Mouse (Mus musculus): Measurements from ENCODE around the gene Casp14. TPM values are rescaled to one million over a fixed set of nuclear protein-coding genes. Genes with fewer than 3 reads are reported as not detected.
"Not testable (repeated sequence)": the region's sequence is repeated elsewhere in the genome, so short reads cannot be mapped to it uniquely, and the experiment has no call there.

The Casp14 gene
- total and polyA plus RNA-seq, 3 experiments: not detected

DNA sequence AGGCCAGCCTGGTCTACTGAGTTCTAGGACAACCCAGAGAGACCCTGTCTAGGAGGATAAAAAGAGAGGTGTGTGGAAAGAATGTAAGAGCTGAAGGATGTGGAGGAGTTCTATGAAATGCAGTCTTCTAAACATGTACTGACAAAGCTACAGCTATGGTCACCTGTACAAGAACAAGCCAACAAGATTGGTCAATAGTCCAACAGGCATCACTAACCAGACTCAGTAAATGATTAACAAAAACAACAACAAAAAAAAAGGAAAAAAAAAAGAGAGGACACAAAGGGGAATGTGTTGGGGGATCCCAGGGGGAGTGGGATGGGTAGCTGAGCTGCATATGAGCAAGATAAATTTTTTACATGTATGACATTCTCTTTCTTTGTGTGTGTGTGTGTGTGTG is 7.4 kb downstream of the Casp14 start:
- Histone ChIP-seq H3K9ac (ENCODE audit: low read depth, low read length) (no peak overlapping the region), H3K4me1 (ENCODE audit: control insufficient read depth, insufficient read depth, low read length) (no peaks in the 10 kb centered on the region), H3K27ac (no peak overlapping the region), H3K79me2 (replicated peaks; ENCODE audit: control insufficient read depth, insufficient read depth, low read length) (no peaks in the 10 kb centered on the region), H3K27me3 (ENCODE audit: control insufficient read depth, insufficient read depth, low read length) (no peaks in the 10 kb centered on the region), H3K36me3 (ENCODE audit: control insufficient read depth, insufficient read depth, low read length) (no peaks in the 10 kb centered on the region), H3K4me3 (no peak overlapping the region)
- no peak for TF ChIP-seq EP300 (IDR thresholded peaks at IDR 0.05; ENCODE audit: insufficient read depth, low read depth, low read length)
- no peak for TF ChIP-seq CTCF (IDR thresholded peaks at IDR 0.05)
- no peak for TF ChIP-seq POLR2A (IDR thresholded peaks at IDR 0.05; ENCODE audit: insufficient read depth, low read depth, low read length)
- no peak for DNase-seq
- intact Hi-C loops (cut with DNase I): no loop called here

DNA sequence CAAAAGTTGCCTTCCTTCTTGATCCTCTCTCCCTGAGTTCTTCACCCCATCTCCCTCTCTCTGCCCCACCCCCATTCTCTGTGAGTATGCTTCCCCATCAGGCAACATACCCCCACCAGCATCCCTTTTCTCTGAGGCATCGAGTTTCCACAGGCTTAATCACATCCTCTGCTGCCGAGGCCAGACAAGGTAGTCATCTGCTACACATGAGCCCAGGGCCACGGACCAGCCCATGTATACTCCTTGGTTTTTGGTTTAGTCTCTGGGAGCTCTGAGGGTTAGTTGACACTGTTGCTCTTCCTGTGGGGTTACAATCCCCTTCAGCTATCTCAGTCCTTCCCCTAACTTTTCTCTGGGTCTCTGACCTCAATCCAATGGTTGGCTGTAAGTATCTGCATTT is 17.2 kb downstream of the Casp14 start:
- 43% methylated on average over 3 of the region's 3 CpGs for WGBS

DNA sequence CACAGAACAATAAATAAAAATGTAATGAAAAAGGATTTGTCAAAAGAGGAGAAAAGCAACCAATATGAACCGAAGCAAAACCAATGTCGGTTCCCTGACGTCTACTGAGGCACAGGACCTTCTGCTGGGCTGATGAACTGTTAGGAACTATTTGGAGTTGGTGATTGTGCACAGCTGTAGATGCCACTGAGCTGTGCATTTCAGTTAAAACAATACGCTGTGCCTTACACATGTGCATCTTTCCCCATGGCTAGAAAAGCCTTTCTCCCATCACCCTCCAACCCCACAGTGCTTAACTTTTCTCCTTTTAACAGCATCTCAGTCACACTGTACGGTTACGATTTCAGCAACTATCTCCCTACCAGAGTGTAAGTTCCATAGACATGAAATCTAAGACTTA is 28.1 kb downstream of the Casp14 start:
- intact Hi-C loops (cut with DNase I): no loop called here
- H3K79me2 ChIP-seq (replicated peaks; ENCODE audit: control insufficient read depth, insufficient read depth, low read length): no peaks in the 10 kb centered on the region
- DNase-seq: no peak
- whole genome bisulfite sequencing: 84% methylated on average over 6 of the region's 6 CpGs
- no peak overlapping the region for H3K27ac ChIP-seq
- H3K4me3 ChIP-seq: no peak overlapping the region
- H3K4me1 ChIP-seq (ENCODE audit: control insufficient read depth, insufficient read depth, low read length): no peaks in the 10 kb centered on the region
- no peak overlapping the region for H3K9ac ChIP-seq (ENCODE audit: low read depth, low read length)
- H3K27me3 ChIP-seq (ENCODE audit: control insufficient read depth, insufficient read depth, low read length): no peaks in the 10 kb centered on the region
- TF ChIP-seq EP300 (IDR thresholded peaks at IDR 0.05; ENCODE audit: insufficient read depth, low read depth, low read length) (no peak), POLR2A (IDR thresholded peaks at IDR 0.05; ENCODE audit: insufficient read depth, low read depth, low read length) (no peak), CTCF (IDR thresholded peaks at IDR 0.05) (no peak)
- no peaks in the 10 kb centered on the region for H3K36me3 ChIP-seq (ENCODE audit: control insufficient read depth, insufficient read depth, low read length)

More for the DNA sequence above, 17.2 kb downstream of the Casp14 start:
- H3K4me1 ChIP-seq (ENCODE audit: control insufficient read depth, insufficient read depth, low read length): no peaks in the 10 kb centered on the region
- intact Hi-C loops (cut with DNase I): no loop called here
- H3K27ac ChIP-seq: no peak overlapping the region
- no peaks in the 10 kb centered on the region for H3K36me3 ChIP-seq (ENCODE audit: control insufficient read depth, insufficient read depth, low read length)
- no peak for DNase-seq
- no peak overlapping the region for H3K9ac ChIP-seq (ENCODE audit: low read depth, low read length)
- H3K79me2 ChIP-seq (replicated peaks; ENCODE audit: control insufficient read depth, insufficient read depth, low read length): no peaks in the 10 kb centered on the region
- H3K4me3 ChIP-seq: no peak overlapping the region
- TF ChIP-seq CTCF (IDR thresholded peaks at IDR 0.05) (no peak), EP300 (IDR thresholded peaks at IDR 0.05; ENCODE audit: insufficient read depth, low read depth, low read length) (no peak), POLR2A (IDR thresholded peaks at IDR 0.05; ENCODE audit: insufficient read depth, low read depth, low read length) (no peak)
- no peaks in the 10 kb centered on the region for H3K27me3 ChIP-seq (ENCODE audit: control insufficient read depth, insufficient read depth, low read length)

DNA sequence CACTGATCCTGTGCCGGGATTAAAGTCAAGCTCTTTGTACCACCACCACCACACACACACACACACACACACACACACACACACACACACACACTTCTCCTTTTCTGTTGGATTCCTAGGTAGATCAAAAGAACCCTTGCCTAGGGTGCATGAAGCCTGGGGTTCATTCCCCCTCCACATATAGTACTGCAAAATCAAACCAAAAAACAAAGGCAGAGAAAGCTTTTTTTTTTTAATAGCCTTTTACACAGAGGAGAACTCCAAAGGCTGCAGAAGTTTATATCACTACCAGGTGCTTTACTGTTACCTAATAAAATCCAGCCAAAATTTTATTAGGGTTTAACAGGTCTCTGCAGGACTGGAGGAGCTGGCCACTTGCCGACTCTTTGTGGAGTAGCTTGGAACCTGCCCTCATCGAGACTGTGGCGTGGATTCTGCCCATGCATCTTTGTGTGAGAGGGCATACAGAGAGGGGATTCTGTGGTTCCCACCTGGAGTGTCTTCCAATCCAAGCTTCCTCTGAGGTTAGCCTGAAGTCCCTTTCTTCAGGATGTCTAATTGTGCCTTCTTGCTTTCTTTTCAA is 31.0 kb downstream of the Casp14 start:
- intact Hi-C loops (cut with DNase I): no loop called here
- Histone ChIP-seq H3K36me3 (ENCODE audit: control insufficient read depth, insufficient read depth, low read length) (no peaks in the 10 kb centered on the region), H3K27me3 (ENCODE audit: control insufficient read depth, insufficient read depth, low read length) (no peaks in the 10 kb centered on the region), H3K79me2 (replicated peaks; ENCODE audit: control insufficient read depth, insufficient read depth, low read length) (no peaks in the 10 kb centered on the region), H3K4me3 (no peak overlapping the region), H3K9ac (ENCODE audit: low read depth, low read length) (no peak overlapping the region), H3K27ac (no peak overlapping the region), H3K4me1 (ENCODE audit: control insufficient read depth, insufficient read depth, low read length) (no peaks in the 10 kb centered on the region)
- WGBS: 75% methylated on average over 4 of the region's 4 CpGs
- TF ChIP-seq EP300 (IDR thresholded peaks at IDR 0.05; ENCODE audit: insufficient read depth, low read depth, low read length) (no peak), CTCF (IDR thresholded peaks at IDR 0.05) (no peak), POLR2A (IDR thresholded peaks at IDR 0.05; ENCODE audit: insufficient read depth, low read depth, low read length) (no peak)
- no peak for DNase-seq

DNA sequence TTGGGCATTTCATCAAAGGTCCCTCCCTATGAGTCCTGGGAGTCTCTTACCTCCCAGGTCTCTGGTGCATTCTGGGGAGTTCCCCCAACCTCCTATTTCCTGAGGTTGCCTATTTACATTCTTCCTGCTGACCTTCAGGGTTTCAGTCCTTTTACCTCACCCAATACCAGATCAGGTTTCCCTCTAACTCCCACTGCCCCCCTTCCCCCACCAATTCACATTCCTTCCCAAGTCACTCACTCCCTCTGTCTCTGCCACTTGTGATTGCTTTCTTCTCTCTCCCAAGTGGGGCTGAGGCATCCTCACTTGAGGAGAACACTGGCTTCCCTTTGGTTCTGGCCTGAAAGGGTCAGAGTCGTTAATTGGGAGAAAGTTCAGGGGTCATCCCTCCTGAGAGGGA is 48.0 kb downstream of the Casp14 start:
- H3K27me3 ChIP-seq (ENCODE audit: control insufficient read depth, insufficient read depth, low read length); H3K27ac ChIP-seq; H3K4me1 ChIP-seq (ENCODE audit: control insufficient read depth, insufficient read depth, low read length); DNase-seq; H3K36me3 ChIP-seq (ENCODE audit: control insufficient read depth, insufficient read depth, low read length); H3K4me3 ChIP-seq; H3K9ac ChIP-seq (ENCODE audit: low read depth, low read length); intact Hi-C loops (cut with DNase I); H3K79me2 ChIP-seq (replicated peaks; ENCODE audit: control insufficient read depth, insufficient read depth, low read length): not testable (repeated sequence)
- 28% methylated on average over 1 of the region's 1 CpGs for WGBS

DNA sequence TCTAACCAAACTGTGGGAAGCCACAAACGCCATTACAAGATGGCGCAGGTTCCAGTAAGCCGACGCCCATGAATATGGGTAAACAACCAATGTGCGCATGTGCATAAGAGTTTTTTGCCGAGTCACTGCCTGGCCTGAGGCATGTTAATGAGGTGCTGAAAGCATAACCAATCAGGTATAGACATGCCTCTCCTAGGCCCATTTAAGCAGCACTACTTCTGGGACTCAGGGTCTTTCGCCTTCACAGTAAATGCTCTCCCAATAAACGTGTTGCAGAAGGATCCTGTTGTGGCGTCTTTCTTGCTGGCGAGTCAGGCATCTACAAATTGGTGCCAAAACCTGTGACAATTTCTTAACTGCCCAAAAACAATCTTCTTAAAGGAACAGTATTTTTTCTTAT is 51.4 kb downstream of the Casp14 start:
- H3K27me3 ChIP-seq (ENCODE audit: control insufficient read depth, insufficient read depth, low read length); H3K27ac ChIP-seq; DNase-seq; H3K79me2 ChIP-seq (replicated peaks; ENCODE audit: control insufficient read depth, insufficient read depth, low read length); H3K4me3 ChIP-seq; H3K36me3 ChIP-seq (ENCODE audit: control insufficient read depth, insufficient read depth, low read length); intact Hi-C loops (cut with DNase I); H3K4me1 ChIP-seq (ENCODE audit: control insufficient read depth, insufficient read depth, low read length); H3K9ac ChIP-seq (ENCODE audit: low read depth, low read length): not testable (repeated sequence)
- WGBS: 88% methylated on average over 10 of the region's 10 CpGs
